Mouse (Mus musculus) monocyte, adult 5-6 weeks (primary cell): Measurements from ENCODE around the gene Jph2. TPM values are rescaled to one million over a fixed set of nuclear protein-coding genes. Genes with fewer than 3 reads are reported as not detected.

Source experiments
- ATAC-seq: fragments of 153-309, 156-312 bp; replicated peaks from 2 replicates; pipeline ENCODE4 v1.8.0; 2017; ENCODE audit warnings: mild to moderate bottlenecking; ENCODE audit not compliant: low TSS enrichment, insufficient number of reproducible peaks, severe bottlenecking, poor library complexity, low FRiP score
- total RNA-seq: library from RNA; stranded (forward); fragments of 200-1000, 200-491, 200-594 nt; gene quantifications from 3 replicates; pipeline ENCODE4 v1.2.3, GENCODE M21; 2017

Jph2 gene
- total RNA-seq, 1 experiment from 2014 or later: not detected

DNA sequence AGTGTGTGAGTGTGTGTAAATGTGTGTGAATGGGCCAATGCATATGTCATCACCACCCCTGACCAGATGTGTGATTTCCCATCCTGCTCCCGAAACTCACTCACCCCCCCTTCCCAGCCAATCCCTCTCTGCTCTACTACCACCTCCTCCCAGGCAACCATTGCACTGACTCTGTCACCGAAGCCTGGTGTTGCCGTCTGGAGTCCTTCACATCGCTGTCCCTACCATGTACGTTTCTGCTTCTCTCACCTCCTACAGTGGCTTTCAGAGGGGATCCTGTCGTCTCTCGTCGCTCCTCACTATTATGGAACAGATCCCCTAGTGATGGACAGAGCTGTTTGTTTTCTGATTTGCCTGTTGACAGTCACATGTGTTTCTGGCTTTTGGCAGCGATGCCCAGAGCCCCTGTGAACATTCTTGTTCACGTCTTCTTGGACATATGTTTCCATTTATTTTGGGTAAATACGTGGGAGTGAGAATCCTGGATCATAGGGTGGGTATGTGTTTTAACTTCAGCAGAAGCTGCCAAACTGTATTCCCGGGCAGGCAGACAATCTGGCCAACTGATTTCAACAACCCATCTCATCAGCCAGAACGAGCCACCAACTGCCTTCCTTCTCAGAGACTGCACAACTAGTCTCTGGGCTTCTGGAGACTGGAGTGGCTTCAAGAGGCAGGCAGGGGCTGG, 65.3 kb downstream of the Jph2 start:
- no peak for ATAC-seq

DNA sequence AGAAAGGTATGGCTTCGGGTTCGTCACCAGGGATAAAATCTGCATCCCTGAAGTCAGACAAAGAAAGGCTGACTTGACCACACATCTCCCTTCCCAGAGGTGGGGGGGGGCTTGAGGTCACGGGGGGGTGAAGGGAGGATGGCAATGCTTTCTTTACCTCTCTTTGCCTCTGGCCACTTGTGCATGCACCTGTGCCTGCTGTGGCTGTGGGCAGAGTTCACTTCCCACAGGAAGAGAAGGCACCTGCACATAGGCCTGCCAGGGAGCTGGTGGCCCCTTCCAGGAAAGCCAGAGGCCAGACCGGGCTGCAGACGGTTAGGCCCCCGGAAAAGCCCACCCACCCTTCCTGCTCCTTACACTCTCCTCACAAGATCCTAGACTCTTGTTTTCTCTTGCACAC, 66.4 kb downstream of the Jph2 start:
- ATAC-seq: no peak

DNA sequence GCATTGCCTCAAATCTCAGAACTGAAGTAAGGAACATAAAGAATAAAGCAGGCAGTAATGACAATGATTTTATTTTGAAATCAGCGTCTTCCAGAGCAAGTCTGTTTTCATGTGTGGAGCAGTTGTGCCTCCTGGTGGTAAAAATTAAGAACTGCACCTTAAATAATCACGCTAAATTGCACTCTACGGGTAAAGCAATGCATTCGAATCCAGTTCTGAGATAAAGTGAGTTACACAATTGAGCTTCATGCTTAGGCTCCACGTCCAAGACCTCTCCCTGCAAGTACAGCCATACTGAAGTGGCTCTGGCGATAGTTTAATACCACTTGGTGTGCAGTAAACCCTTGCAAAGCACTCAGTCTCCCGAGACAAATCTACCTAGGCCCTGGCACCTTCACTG, 67.1 kb downstream of the Jph2 start:
- ATAC-seq: no peak

DNA sequence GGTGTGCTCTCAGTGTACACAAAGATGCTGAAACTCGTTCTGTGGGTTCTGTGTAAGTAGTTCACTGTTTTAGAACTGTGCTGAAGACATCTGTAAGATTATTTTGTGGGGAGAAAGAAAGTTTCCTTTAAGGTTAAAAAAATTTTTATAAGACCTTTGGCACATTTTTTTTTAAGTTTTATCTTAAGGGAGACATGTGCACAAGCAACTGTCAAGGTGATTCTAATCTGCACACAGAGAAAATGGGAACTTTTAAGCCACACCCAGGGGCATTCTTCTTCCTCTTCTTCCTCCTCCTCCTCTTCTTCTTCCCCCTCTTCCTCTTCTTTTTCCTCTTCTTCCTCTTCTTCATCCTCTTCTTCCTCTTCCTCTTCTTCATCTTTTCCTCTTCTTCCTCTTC, 74.6 kb downstream of the Jph2 start:
- no peak for ATAC-seq

DNA sequence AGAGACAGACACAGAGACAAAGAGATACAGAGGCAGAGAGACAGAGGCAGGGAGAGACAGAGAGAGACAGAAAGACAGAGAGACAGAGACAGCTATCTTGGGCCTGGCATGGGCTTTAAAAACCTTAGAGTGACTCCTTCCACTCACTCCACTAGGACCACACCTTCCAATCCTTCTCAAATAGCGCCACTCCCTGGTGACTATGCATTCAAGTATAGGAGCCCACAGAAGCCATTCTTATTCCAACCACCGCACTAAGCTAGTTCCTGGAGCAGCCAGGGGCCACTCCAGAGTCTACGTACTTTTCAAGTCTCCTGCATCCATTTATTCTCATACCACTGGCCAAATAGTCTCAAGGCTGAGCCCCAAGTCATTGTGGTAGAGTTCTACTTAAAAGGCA, 79.0 kb downstream of the Jph2 start:
- no peak for ATAC-seq

DNA sequence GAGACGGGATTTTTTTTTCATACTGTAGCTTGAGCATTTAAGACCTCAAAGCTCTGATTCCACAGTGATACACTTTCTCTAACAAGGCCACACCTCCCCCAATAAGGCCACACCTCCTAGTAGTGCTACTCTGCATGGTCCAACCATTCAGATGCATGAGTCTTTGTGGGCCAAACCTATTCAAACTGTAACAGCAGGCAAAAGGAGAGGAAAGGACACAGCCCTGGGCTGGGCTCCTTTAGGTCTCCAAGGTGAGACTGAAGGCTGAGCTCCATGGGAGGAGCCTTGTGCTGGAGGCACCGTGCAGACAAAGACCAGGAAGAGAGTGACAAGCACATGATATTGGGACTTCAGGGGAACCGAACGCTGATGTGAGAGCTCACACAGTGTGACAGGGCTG, 80.5 kb downstream of the Jph2 start:
- no peak for ATAC-seq

DNA sequence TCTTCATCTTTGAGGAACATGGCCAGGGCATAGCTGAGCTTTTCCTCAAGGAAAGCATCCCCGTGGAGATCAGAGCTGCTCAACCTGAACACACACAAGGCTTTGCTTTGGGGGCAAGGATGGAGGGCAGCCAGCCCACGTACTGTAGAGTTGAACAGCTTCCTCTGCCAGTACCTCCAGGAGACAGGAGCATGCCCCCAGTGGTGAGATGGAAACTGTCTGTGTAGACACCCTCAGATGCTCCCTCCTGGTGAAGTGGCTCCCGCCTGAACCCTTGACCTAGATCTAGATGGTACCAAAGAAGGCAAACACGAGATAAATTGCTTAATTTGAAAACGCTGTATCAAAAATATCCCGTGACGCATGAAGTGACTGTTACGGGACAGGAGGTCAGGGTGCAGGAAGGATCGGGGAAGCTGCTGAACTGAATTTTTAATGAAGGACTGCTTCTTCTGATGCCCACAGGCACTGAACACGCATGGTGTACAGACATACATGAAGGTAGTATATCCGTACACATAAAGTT, 87.6 kb downstream of the Jph2 start:
- no peak for ATAC-seq

DNA sequence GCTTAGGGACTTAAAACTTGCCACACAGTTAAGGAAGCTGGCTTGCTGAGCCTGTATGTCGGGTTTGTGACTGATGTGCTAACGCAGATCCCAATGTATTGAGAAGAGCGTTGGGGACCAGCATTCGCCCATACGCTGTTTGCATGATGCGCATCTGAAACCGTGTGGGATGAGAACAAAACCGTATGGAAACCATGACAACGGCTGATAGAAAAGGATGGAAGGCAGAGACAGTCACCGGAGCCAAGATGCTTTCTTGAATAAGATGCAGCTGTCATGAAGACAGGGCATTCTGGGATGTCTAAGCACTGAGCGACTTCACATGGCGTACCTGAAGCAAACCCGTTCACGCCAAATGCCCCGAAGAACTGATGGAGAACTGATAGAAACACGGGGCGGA, 88.4 kb downstream of the Jph2 start:
- ATAC-seq: no peak

DNA sequence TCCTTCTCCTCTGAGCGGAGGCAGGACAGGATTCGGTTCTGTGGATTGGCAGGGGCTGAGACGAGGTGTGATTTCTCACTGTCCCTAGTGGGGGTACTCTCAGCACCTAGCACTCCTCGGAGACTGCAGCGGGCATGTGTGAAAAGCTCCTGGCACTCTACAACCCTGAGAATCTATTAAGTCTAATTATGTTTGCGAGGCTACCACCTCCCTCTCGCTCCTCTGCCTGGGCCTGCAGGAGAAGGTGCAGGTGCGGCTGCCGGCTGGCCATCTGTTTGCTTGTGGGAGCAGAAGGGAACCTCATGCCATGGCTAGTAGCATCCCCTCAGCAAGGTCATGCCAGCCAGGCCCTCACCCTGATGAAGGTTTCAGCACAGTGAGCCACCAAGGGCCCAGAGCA, 94.8 kb downstream of the Jph2 start:
- ATAC-seq: no peak

DNA sequence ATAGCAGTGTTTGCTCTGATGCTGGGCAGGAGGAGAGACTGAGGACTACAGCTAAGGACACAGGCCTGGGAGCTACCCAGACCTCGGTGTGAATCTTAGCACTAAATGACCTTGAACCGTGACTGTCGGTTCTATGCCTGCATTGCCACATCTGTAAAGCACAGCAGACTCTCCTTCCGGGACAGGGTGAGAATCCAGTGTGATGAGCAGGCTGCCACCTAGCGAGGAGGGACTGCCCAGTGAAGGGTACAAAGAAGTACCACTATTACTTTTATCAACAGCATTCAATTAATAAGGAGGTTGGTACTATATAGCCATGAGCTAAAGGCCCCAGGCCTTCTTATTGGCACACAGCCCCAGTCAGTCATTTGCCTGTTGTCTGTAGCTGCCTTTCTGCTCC, 96.2 kb downstream of the Jph2 start:
- no peak for ATAC-seq

DNA sequence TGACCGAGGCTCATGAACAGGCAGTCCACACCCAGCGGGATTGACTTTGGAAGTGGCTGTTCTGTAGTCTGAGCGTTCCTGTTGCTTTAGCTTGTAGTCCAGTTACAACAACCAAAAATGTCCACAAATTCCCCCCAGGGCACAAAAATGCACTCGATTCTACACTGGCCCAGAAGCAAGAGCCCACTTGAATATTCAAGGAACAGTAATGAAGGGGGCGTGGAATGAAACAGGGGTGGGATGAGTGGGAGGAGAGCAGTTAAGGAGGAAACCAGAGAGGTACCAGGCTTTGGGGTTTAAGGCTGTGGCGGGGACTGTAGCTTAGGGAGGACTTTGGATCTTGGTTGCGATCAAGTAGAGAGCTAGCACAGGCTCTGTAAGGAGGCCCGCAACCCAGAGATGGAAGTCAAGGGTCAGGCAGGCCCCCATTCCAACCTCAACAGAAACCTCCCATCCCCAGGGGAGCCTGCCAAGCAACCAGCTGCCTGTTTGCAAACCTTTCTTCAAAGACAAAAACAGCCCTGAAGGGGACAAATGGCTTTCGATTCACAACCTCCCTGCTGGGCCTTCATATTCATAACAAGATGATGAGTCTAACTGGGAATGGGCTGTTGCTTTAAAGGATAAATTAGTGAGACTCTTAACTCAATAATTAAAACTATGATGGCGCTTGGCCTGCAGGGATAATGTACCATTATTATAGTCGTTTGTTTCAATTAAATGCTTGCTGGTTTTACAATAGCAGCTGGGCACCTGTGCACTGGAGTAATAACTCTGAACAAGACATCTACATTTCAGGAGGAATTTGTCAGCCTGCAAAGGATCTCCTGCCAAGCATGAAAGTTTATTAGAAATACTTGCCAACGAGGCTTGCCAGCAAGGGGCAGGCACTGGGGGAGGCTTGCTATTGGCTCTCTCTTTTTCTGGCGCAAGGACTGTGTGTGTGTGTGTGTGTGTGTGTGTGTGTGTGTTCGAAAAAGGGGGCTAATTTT, 97.4 kb downstream of the Jph2 start:
- ATAC-seq: no peak

DNA sequence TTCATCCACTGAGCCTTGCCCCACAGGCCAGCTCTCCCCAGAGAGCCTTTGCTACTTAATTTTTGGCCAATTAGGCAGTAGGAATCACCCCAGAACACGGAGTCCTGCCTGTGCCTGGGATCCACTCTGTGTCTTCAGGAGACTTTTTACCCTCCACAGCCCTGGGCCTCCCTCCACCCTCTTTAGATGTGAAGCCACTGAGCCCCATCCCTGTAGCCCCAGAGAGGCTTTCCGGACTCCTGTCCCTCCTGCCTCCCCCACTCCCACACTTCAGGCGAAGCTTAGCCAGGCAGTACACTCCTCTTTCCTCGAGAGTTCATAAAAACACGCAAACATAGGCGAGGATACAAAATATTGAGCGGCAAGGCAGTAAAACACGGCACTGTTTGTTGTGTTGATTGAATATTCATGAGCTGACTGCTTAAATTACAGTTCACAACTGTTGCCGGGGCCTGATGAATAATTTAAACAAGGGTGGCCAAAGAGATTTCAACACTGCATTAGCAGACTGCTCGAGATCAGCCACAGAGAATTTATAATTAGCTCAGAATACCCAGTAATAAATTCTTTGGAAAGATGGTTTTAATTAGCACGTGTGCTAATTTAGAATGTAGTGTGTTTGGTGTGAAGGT, 100.7 kb downstream of the Jph2 start:
- no peak for ATAC-seq

DNA sequence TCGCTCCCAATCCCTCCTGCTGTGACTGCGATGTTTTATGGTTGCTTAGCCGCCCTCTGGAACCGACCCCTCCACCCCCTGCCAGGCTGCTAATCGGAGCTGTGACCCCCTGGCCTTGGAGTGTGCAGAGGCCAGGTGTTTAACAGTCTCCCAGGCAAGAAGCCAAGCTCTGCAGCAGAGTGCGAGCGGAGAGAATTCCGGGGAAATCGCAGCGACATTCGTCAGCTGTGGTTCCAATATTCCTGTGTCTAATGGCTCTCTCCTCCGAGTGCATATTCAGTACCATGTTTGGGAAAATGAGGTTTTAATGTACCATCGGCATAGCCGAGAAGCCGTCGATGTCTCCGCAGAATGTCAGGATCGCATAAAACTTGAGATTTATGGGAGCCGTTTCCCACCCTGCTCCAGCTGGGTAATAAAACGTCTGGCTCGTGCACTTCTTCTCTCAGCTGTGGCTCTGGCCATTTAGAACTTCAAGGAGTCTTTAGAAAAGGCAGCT, 108.9 kb downstream of the Jph2 start:
- ATAC-seq: no peak

Other genes starting within 250 kb of the Jph2 start
- gene Tox2, start 194.9 kb downstream of the Jph2 start, total RNA-seq: not detected in 3 replicates
- 88.1 to 169 TPM (median 163 TPM) in 3 replicates for gene Oser1, start 26.7 kb upstream of the Jph2 start, total RNA-seq
- not detected in 3 replicates for gene Gdap1l1, start 40.5 kb upstream of the Jph2 start, total RNA-seq
- 2.2 to 3.4 TPM (median 3.2 TPM) in 3 replicates for gene Fitm2, start 74.6 kb upstream of the Jph2 start, total RNA-seq
- gene R3hdml, start 94.3 kb upstream of the Jph2 start, total RNA-seq: not detected in 3 replicates
- gene Hnf4a, start 108.8 kb upstream of the Jph2 start, total RNA-seq: not detected in 3 replicates
- gene Ttpal, start 204.3 kb upstream of the Jph2 start, total RNA-seq: 23.3 to 53.6 TPM (median 28.7 TPM) in 3 replicates
- 811 to 879 TPM (median 868 TPM) in 3 replicates for gene Serinc3, start 247.1 kb upstream of the Jph2 start, total RNA-seq